Mouse (Mus musculus): ENCODE results near the gene Treml2. TPM values are rescaled to one million over a fixed set of nuclear protein-coding genes. Genes with fewer than 3 reads are reported as not detected.
"Not testable (repeated sequence)": the region's sequence is repeated elsewhere in the genome, so short reads cannot be mapped to it uniquely, and the experiment has no call there.

Treml2 gene
- total RNA-seq, 2 experiments from 2014 or later, result 0.52 to 0.63 TPM

DNA sequence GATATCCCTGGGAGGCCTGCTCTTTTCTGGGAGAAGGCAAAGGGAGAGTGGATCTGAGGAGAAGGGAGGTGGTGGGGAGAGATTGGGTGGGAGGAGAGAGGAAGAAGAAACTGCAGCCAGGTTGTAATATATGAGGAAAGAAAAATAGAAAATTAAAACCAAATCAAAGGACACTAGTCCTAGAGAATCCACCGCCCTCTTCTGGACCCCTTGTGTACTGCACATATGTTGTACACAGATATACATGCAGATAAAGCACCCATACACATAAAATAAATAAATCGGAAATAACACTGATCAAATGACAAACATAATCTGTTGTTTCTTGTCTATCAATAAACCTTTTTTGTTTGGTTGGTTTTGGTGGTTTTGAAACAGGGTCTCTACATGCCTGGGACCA is 12.0 kb upstream of the Treml2 start:
- no peak for DNase-seq (ENCODE audit: low spot score in 2 of 2)

DNA sequence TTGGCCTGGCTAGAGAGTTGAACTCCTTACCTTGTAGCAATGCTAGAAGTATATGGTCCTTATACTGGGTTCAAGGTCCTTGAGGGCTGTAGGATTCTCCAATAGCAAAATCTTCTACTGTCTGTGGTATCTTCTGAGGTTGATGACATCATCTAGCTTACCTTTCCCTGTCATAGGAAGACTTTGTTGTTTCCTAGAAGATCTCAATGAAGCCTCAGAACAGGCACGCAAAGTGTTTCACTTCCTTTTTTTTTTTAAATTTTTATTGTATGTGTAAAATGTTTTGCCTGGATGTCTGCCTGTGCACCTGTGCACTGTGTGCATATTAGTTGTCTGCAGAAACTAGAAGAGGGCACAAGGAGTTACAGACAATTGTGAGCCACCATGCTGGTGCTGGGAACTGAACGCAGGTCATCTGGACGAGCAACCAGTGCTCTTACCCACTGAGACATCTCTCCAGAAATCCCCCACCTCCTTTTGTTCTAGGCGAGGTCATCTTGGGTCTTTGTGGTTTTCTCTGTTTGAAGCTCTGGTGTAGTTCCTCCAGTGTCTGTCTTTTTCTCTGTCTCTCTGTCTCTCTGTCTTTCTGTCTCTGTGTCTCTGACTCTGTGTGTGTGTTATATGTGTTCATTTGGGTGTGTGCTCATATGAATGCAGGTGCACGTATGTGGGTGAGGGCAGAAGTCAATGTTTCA is 5.7 kb upstream of the Treml2 start:
- DNase-seq (ENCODE audit: low spot score in 2 of 2), result no peak

GRCm38 (mm10) chr17:48299756-48300155 is 458 bp downstream of the Treml2 start:
- no peak for DNase-seq (ENCODE audit: low spot score in 2 of 2)

GRCm38 (mm10) chr17:48300199-48300598 is 901 bp downstream of the Treml2 start:
- DNase-seq (ENCODE audit: low spot score in 2 of 2), result no peak

DNA sequence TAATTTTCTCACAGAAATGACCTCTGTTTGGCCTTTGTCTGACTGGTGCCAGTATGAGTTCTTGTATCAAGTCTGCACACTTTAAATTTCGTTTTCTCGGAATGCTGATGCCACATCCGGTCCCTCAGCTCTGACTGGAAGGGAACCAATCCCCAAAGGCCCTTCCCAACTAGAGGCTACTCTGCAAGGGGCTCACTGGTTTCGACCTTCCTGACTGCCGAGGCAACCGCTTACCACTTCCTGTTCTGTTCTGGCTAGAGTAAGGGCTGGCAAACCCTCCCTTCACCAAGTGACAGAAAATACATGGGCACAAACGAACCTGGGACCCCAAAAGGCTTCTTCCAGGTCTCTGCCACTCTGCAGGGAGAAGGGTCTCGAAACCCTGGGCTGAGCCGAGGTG is 1.6 kb downstream of the Treml2 start:
- DNase-seq (ENCODE audit: low spot score in 2 of 2), result no peak

DNA sequence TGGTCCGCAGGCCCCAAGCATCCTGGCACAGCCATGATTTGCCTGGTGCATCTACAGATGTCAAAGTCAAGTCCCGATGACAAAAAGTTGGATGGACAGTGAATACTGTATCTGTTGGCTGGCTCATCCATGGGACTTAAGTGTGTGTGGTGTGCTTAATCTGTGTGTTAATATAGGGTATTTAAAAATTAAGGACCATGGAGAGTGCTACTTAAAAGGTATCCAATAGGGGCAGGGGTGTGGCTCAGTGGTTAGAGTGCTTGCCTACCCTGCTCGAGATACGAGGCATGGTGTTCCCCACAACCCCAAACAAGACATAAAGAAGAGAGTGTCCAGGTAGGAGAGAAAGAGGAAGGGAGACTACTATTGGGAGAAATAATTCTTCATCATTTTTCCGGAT is 2.5 kb downstream of the Treml2 start:
- DNase-seq (ENCODE audit: low spot score in 2 of 2), result no peak

DNA sequence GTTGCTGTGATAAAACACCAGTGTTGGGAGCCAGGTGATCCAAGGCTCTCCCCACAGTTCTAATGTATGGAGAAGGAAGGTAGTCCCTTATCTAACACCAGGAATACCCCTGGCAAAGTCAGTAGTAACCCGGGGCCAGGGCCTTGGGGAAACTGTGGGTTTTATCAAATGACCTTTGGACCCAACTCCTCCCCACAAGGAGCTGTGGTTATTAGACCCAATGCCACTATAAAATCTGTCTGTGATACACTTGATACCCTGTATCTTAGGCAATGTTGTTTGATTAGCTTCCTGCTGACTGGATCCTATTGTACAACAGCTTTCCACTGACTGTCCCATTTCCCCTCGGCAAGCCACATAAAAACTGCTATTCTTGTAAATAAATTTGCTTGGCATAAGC is 12.8 kb downstream of the Treml2 start:
- no peak for DNase-seq (ENCODE audit: low spot score in 2 of 2)

- not testable (repeated sequence) for DNase-seq (ENCODE audit: low spot score in 2 of 2)
These were observed 16.7 kb downstream of the Treml2 start, which contains the start of gene B430306N03Rik for GRCm38 (mm10) chr17:48315905-48316579. Gene B430306N03Rik (plus strand): TSS chr17:48316141.

- DNase-seq (ENCODE audit: low spot score in 2 of 2), result no peak
These were observed 19.4 kb downstream of the Treml2 start for GRCm38 (mm10) chr17:48318686-48319085.

DNA sequence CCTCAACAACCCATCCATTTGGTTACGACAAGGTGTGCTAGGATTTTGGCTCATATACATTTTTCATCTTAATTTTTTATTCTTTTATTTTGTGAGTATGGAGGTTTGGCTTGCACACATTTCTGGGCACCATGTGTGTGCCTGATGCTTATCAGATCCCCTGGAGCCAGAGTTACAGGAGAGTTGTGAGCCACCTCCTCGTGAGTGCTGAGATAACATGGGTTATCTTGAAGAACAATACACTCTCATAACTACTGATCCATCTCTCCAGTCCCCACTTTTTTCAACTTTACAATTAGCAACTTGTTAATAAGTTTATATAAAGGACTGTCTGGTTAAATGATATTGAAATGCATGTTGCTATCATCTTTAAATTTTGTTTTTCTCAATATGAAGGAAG is 22.0 kb downstream of the Treml2 start:
- DNase-seq (ENCODE audit: low spot score in 2 of 2), result no peak

- no peak for DNase-seq (ENCODE audit: low spot score in 2 of 2)
These were observed 23.9 kb downstream of the Treml2 start for GRCm38 (mm10) chr17:48323236-48323635.

- DNase-seq (ENCODE audit: low spot score in 2 of 2), result no peak
These were observed 25.0 kb downstream of the Treml2 start for GRCm38 (mm10) chr17:48324258-48324657.

DNA sequence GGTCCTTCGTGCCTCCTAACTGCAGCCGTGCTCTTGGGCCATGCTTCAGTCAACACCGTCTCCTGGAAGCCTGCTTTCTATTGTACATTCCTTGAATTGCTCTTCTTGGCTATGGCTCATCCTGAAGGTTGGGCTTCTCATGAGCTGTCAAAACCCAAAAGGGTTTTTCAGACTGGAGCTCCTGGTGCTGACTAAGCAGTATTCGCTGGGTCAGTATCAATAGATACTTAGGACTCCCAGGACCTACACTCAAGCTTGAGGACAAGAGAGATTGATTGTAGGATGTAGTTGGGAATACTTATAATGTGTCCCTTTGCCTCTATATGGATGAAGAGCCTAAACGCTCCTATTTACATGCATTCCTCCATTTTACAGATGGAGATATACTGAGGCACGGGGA is 25.8 kb downstream of the Treml2 start:
- DNase-seq (ENCODE audit: low spot score in 2 of 2), result no peak

GRCm38 (mm10) chr17:48325638-48326037 is 26.3 kb downstream of the Treml2 start:
- DNase-seq (ENCODE audit: low spot score in 2 of 2), result no peak

- peak; percentile 70 to 85 for DNase-seq (ENCODE audit: low spot score in 2 of 2)
These were observed 27.4 kb downstream of the Treml2 start for GRCm38 (mm10) chr17:48326656-48327055.

DNA sequence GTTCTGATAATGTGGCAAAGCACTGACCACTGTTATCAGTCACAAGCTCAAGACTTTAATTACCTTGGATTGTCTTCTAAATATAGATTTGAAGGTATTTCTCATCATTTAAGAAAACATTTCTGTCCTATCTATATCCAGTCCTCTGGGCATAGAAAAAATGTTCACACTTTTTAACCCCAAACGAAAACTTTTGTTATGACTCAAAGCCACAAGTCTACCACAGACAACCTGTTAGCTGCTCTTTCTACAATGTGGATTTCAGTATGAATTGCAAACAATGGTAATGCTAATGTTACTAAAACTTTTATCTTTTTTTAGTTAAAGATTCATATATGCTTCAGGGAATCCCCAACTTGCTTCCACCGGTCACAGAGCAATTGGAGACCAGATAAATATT is 33.2 kb downstream of the Treml2 start:
- no peak for DNase-seq (ENCODE audit: low spot score in 2 of 2)

GRCm38 (mm10) chr17:48334186-48334585 is 34.9 kb downstream of the Treml2 start:
- no peak for DNase-seq (ENCODE audit: low spot score in 2 of 2)

DNA sequence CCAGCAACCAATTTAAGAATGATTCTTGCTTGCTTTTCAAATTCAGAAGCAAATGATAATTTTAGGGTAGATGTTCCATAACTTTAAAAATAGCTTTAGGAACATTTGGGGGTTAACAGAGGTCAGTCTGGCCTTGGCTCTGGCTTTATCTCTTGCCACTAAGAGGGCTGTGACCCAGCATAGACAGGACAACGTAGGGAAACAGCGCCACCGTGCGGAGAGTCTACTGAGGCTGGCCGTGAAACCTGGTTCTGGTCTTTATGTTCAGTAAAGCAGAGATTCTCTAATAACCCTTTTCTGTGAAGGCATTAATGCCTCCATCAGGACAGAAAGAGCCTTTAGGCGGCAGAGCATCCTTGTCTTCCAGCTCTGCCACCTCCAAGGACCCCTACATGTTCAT is 37.6 kb downstream of the Treml2 start:
- peak; percentile 81 to 92 for DNase-seq (ENCODE audit: low spot score in 2 of 2)

- no peak for DNase-seq (ENCODE audit: low spot score in 2 of 2)
These were observed 41.0 kb downstream of the Treml2 start for GRCm38 (mm10) chr17:48340267-48340666.

- DNase-seq (ENCODE audit: low spot score in 2 of 2), result peak in 1 of 2 experiments; percentile 12
These were observed 42.6 kb downstream of the Treml2 start for GRCm38 (mm10) chr17:48341947-48342346.

- DNase-seq (ENCODE audit: low spot score in 2 of 2), result no peak
These were observed 43.8 kb downstream of the Treml2 start for GRCm38 (mm10) chr17:48343065-48343464.

DNA sequence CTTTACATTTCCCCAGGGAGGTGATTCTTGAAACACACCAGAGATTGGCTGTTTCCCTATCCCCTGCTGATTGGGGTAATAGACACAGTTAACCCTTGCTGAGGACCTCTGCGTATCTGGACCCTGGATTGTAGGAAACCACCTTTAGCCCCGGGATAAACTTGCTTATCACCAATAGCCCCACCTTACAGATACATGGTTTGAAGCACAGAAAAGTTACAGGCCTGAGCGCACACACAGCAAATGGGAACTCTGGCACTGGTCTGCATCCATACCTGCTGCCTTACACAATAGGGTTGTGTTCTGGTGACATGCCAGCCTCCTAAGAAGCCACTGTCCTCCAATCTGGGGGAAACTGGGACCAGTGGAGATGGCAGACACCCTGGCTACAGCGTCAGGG is 46.5 kb downstream of the Treml2 start:
- DNase-seq (ENCODE audit: low spot score in 2 of 2), result no peak

- no peak for DNase-seq (ENCODE audit: low spot score in 2 of 2)
These were observed 46.9 kb downstream of the Treml2 start, which contains the start of gene Trem2 for GRCm38 (mm10) chr17:48346231-48346630. Gene Trem2 (plus strand): TSS chr17:48346401.

Data from left cerebral cortex, adult 18-20 months (tissue).